Mouse (Mus musculus) MEL (cell line): ENCODE measurements around the gene Pik3cg. TPM values are rescaled to one million over a fixed set of nuclear protein-coding genes. Genes with fewer than 3 reads are reported as not detected.

Experiments used
- DNase-seq: peaks from one replicate; pipeline ENCODE4 v3.0.0; 2011; ENCODE audit warnings: low read depth, low spot score
- H3K27ac ChIP-seq: 2 replicates; pipeline ENCODE4 v1.5.1; 2012; ENCODE audit warnings: low read depth, mild to moderate bottlenecking, control low read depth, low read length, moderate library complexity; ENCODE audit not compliant: control insufficient read depth
- H3K27me3 ChIP-seq, 2 experiments: fragments of 150-350 bp in 1 of 2; sonication (generic) in 1 of 2; 2 replicates each; pipeline ENCODE4 v1.6.1; 2012; ENCODE audit warnings: low read length in 2 of 2, mild to moderate bottlenecking in 2 of 2, improper control_type of control experiment in 1 of 2, moderate library complexity in 1 of 2; ENCODE audit not compliant: insufficient read depth in 2 of 2, control insufficient read depth in 1 of 2
- H3K36me3 ChIP-seq, 2 experiments: 2 replicates each; pipeline ENCODE4 v1.6.1; 2012 to 2014; ENCODE audit warnings: low read length in 2 of 2, improper control_type of control experiment in 1 of 2, inconsistent platforms in 1 of 2, mild to moderate bottlenecking in 1 of 2; ENCODE audit not compliant: insufficient read depth in 2 of 2, control insufficient read depth in 1 of 2
- H3K4me1 ChIP-seq, 2 experiments: fragments of 150-350 bp in 1 of 2; sonication (generic) in 1 of 2; 2 replicates each; pipeline ENCODE4 v1.6.1; 2012; ENCODE audit warnings: low read length in 2 of 2, improper control_type of control experiment in 1 of 2, mild to moderate bottlenecking in 1 of 2; ENCODE audit not compliant: insufficient read depth in 2 of 2, control insufficient read depth in 1 of 2
- H3K4me3 ChIP-seq, 2 experiments: fragments of 150-350 bp in 1 of 2; sonication (generic) in 1 of 2; 2 replicates each; pipeline ENCODE4 v1.5.1; 2012; ENCODE audit warnings: low read depth in 2 of 2, low read length in 2 of 2, mild to moderate bottlenecking in 2 of 2, moderate library complexity in 2 of 2, control low read depth in 1 of 2, improper control_type of control experiment in 1 of 2; ENCODE audit not compliant: control insufficient read depth in 1 of 2, insufficient read depth in 1 of 2
- H3K79me2 ChIP-seq: 2 replicates; pipeline ENCODE4 v1.6.1; 2012; ENCODE audit warnings: mild to moderate bottlenecking, low read length, moderate library complexity; ENCODE audit not compliant: control insufficient read depth, poor library complexity, insufficient read depth
- H3K9ac ChIP-seq: 2 replicates; pipeline ENCODE4 v1.6.1; 2012; ENCODE audit warnings: low read depth, mild to moderate bottlenecking, control low read depth, low read length, moderate library complexity; ENCODE audit not compliant: control insufficient read depth, poor library complexity, severe bottlenecking
- H3K9me3 ChIP-seq: fragments of 150-350 bp; sonication (generic); replicated peaks from 2 replicates; pipeline ENCODE4 v1.6.1; 2012; ENCODE audit warnings: mild to moderate bottlenecking, low read length, improper control_type of control experiment, moderate library complexity; ENCODE audit not compliant: insufficient read depth
- BHLHE40 ChIP-seq: IDR thresholded peaks from 2 replicates; pipeline ENCODE4 v1.6.1; 2012; ENCODE audit warnings: low read depth, mild to moderate bottlenecking, inconsistent platforms, low read length, improper control_type of control experiment, borderline replicate concordance
- CHD1 ChIP-seq: IDR thresholded peaks from 2 replicates; pipeline ENCODE4 v1.6.1; 2012; ENCODE audit warnings: low read depth, mild to moderate bottlenecking, inconsistent platforms, low read length, improper control_type of control experiment
- CHD2 ChIP-seq: IDR thresholded peaks from 2 replicates; pipeline ENCODE4 v1.6.1; 2011; ENCODE audit warnings: low read length, improper control_type of control experiment
- CTCF ChIP-seq, 3 experiments: IDR thresholded peaks in 2 of 3; conservative IDR thresholded peaks in 1 of 3; 2 replicates each; pipeline ENCODE4 v1.5.1; 2011 to 2012; ENCODE audit warnings: low read length in 3 of 3, low read depth in 2 of 3, mild to moderate bottlenecking in 2 of 3, improper control_type of control experiment in 1 of 3, inconsistent platforms in 1 of 3, mixed read lengths in 1 of 3, moderate library complexity in 1 of 3; ENCODE audit not compliant: control insufficient read depth in 1 of 3, insufficient read depth in 1 of 3, poor library complexity in 1 of 3, severe bottlenecking in 1 of 3
- E2F4 ChIP-seq: IDR thresholded peaks from 2 replicates; pipeline ENCODE4 v1.6.1; 2011; ENCODE audit warnings: low read depth, low read length, improper control_type of control experiment, borderline replicate concordance
- ELF1 ChIP-seq: IDR thresholded peaks from 2 replicates; pipeline ENCODE4 v1.6.1; 2014; ENCODE audit warnings: low read depth, mild to moderate bottlenecking, inconsistent platforms, low read length, improper control_type of control experiment, moderate library complexity
- EP300 ChIP-seq, 2 experiments: IDR thresholded peaks; 2 replicates each; pipeline ENCODE4 v1.6.1; 2011; ENCODE audit warnings: improper control_type of control experiment in 2 of 2, low read length in 2 of 2, low read depth in 1 of 2, mild to moderate bottlenecking in 1 of 2
- ETS1 ChIP-seq: IDR thresholded peaks from 2 replicates; pipeline ENCODE4 v1.6.1; 2012; ENCODE audit warnings: low read depth, mild to moderate bottlenecking, inconsistent platforms, low read length, improper control_type of control experiment, moderate library complexity
- GABPA ChIP-seq: IDR thresholded peaks from 2 replicates; pipeline ENCODE4 v1.6.1; 2012; ENCODE audit warnings: low read depth, mild to moderate bottlenecking, inconsistent platforms, low read length, improper control_type of control experiment, moderate library complexity
- GATA1 ChIP-seq: IDR thresholded peaks from 2 replicates; pipeline ENCODE4 v1.6.1; 2011; ENCODE audit warnings: low read depth, low read length, improper control_type of control experiment
- HCFC1 ChIP-seq: IDR thresholded peaks from 2 replicates; pipeline ENCODE4 v1.6.1; 2012; ENCODE audit warnings: low read depth, mild to moderate bottlenecking, inconsistent platforms, low read length, improper control_type of control experiment, moderate library complexity
- JUND ChIP-seq: IDR thresholded peaks from 2 replicates; pipeline ENCODE4 v1.6.1; 2011; ENCODE audit warnings: low read depth, mild to moderate bottlenecking, improper control_type of control experiment, low read length
- KAT2A ChIP-seq: conservative IDR thresholded peaks from 2 replicates; pipeline ENCODE4 v1.6.1; 2012; ENCODE audit warnings: low read depth, low read length, improper control_type of control experiment, inconsistent platforms
- MAFK ChIP-seq: IDR thresholded peaks from 2 replicates; pipeline ENCODE4 v1.6.1; 2011; ENCODE audit warnings: low read depth, mild to moderate bottlenecking, low read length, improper control_type of control experiment, borderline replicate concordance
- MAX ChIP-seq: IDR thresholded peaks from 2 replicates; pipeline ENCODE4 v1.6.1; 2011; ENCODE audit warnings: low read length, improper control_type of control experiment
- MAZ ChIP-seq: IDR thresholded peaks from 2 replicates; pipeline ENCODE4 v1.6.1; 2012; ENCODE audit warnings: low read depth, mild to moderate bottlenecking, inconsistent platforms, low read length, improper control_type of control experiment
- MEF2A ChIP-seq: IDR thresholded peaks from 2 replicates; pipeline ENCODE4 v1.6.1; 2014; ENCODE audit warnings: low read depth, mild to moderate bottlenecking, inconsistent platforms, low read length, improper control_type of control experiment; ENCODE audit not compliant: poor library complexity, insufficient replicate concordance, severe bottlenecking; ENCODE audit errors: extremely low read depth
- MXI1 ChIP-seq: IDR thresholded peaks from 2 replicates; pipeline ENCODE4 v1.6.1; 2011; ENCODE audit warnings: mild to moderate bottlenecking, low read depth, low read length, improper control_type of control experiment
- MYB ChIP-seq: IDR thresholded peaks from 2 replicates; pipeline ENCODE4 v1.6.1; 2011; ENCODE audit warnings: mild to moderate bottlenecking, low read depth, low read length, improper control_type of control experiment
- MYC ChIP-seq: IDR thresholded peaks from 2 replicates; pipeline ENCODE4 v1.6.1; 2011; ENCODE audit warnings: low read depth, mild to moderate bottlenecking, low read length, improper control_type of control experiment, moderate library complexity
- NELFE ChIP-seq: IDR thresholded peaks from 2 replicates; pipeline ENCODE4 v1.6.1; 2011; ENCODE audit warnings: low read depth, low read length, improper control_type of control experiment
- NRF1 ChIP-seq: IDR thresholded peaks from 2 replicates; pipeline ENCODE4 v1.6.1; 2014; ENCODE audit warnings: low read depth, mild to moderate bottlenecking, inconsistent platforms, low read length, improper control_type of control experiment, moderate library complexity; ENCODE audit not compliant: poor library complexity, insufficient read depth, severe bottlenecking
- POLR2A ChIP-seq, 2 experiments: IDR thresholded peaks; 2 replicates each; pipeline ENCODE4 v1.6.1; 2011 to 2012; ENCODE audit warnings: low read length in 2 of 2, mild to moderate bottlenecking in 2 of 2, control low read depth in 1 of 2, improper control_type of control experiment in 1 of 2, low read depth in 1 of 2, moderate library complexity in 1 of 2; ENCODE audit not compliant: control insufficient read depth in 1 of 2, insufficient read depth in 1 of 2, poor library complexity in 1 of 2
- POLR2AphosphoS2 ChIP-seq: IDR thresholded peaks from 2 replicates; pipeline ENCODE4 v1.6.1; 2011; ENCODE audit warnings: low read length, improper control_type of control experiment
- RAD21 ChIP-seq: IDR thresholded peaks from 2 replicates; pipeline ENCODE4 v1.6.1; 2011; ENCODE audit warnings: mild to moderate bottlenecking, low read depth, low read length, improper control_type of control experiment
- RCOR1 ChIP-seq: IDR thresholded peaks from 2 replicates; pipeline ENCODE4 v1.6.1; 2012; ENCODE audit warnings: low read depth, mild to moderate bottlenecking, inconsistent platforms, low read length, improper control_type of control experiment
- SIN3A ChIP-seq: IDR thresholded peaks from 2 replicates; pipeline ENCODE4 v1.6.1; 2012; ENCODE audit warnings: low read length, improper control_type of control experiment, inconsistent platforms
- TAL1 ChIP-seq: IDR thresholded peaks from 2 replicates; pipeline ENCODE4 v1.6.1; 2012; ENCODE audit warnings: mild to moderate bottlenecking, inconsistent platforms, low read length, moderate library complexity, mixed read lengths
- TBP ChIP-seq: IDR thresholded peaks from 2 replicates; pipeline ENCODE4 v1.8.0; 2011; ENCODE audit warnings: low read depth, low read length, improper control_type of control experiment
- TCF12 ChIP-seq: IDR thresholded peaks from 2 replicates; pipeline ENCODE4 v1.6.1; 2014; ENCODE audit warnings: low read depth, mild to moderate bottlenecking, inconsistent platforms, low read length, improper control_type of control experiment, moderate library complexity
- UBTF ChIP-seq: IDR thresholded peaks from 2 replicates; pipeline ENCODE4 v1.6.1; 2012; ENCODE audit warnings: low read depth, mild to moderate bottlenecking, inconsistent platforms, low read length, improper control_type of control experiment, moderate library complexity, borderline replicate concordance; ENCODE audit not compliant: insufficient read depth
- USF1 ChIP-seq: IDR thresholded peaks from 2 replicates; pipeline ENCODE4 v1.6.1; 2014; ENCODE audit warnings: low read depth, mild to moderate bottlenecking, inconsistent platforms, low read length, improper control_type of control experiment, moderate library complexity
- USF2 ChIP-seq, 2 experiments: IDR thresholded peaks; 2 replicates each; pipeline ENCODE4 v1.6.1; 2011 to 2012; ENCODE audit warnings: improper control_type of control experiment in 2 of 2, low read length in 2 of 2, borderline replicate concordance in 1 of 2, inconsistent platforms in 1 of 2, low read depth in 1 of 2, mild to moderate bottlenecking in 1 of 2; ENCODE audit not compliant: insufficient read depth in 1 of 2
- ZC3H11A ChIP-seq: IDR thresholded peaks from 2 replicates; pipeline ENCODE4 v1.6.1; 2012; ENCODE audit warnings: low read depth, mild to moderate bottlenecking, inconsistent platforms, low read length, improper control_type of control experiment
- ZMIZ1 ChIP-seq: IDR thresholded peaks from 2 replicates; pipeline ENCODE4 v1.6.1; 2012; ENCODE audit warnings: low read depth, mild to moderate bottlenecking, inconsistent platforms, low read length, improper control_type of control experiment, moderate library complexity
- ZNF384 ChIP-seq: IDR thresholded peaks from 2 replicates; pipeline ENCODE4 v1.6.1; 2012; ENCODE audit warnings: low read depth, mild to moderate bottlenecking, inconsistent platforms, low read length, improper control_type of control experiment
- polyA plus RNA-seq, 2 experiments: library from polyadenylated mRNA; stranded (reverse) in 1 of 2; unstranded in 1 of 2; fragments of >175 nt in 1 of 2; fragments of >200 nt in 1 of 2; gene quantifications; 2 replicates each; pipeline versions ENCODE4 v1.2.1 to v1.2.4; 2012; ENCODE audit warnings: low replicate concordance in 2 of 2, low read depth in 1 of 2; ENCODE audit not compliant: insufficient read length in 2 of 2, insufficient read depth in 1 of 2, missing spikeins in 1 of 2
- total RNA-seq: library from RNA; depleted of rRNA; stranded (reverse); fragments of 300-350 nt; gene quantifications from 2 replicates; pipeline ENCODE4 v1.2.3, GENCODE M21; 2012

Gene Pik3cg
- total and polyA plus RNA-seq, 3 experiments = 4.9 to 8.5 TPM; not detected in 1

GRCm38 (mm10) chr12:32143151-32143550 is 65.3 kb downstream of the Pik3cg start:
- TF ChIP-seq NELFE (no peak; the same call in none of the 2 replicates), GABPA (no peak), MAX (peak; percentile 63; the same call in 1 of the 2 replicates), TCF12 (peak; percentile 100), ZC3H11A (no peak), MAZ (peak; percentile 94), CHD1 (no peak), ZMIZ1 (peak; percentile 90), RCOR1 (peak; percentile 99), ZNF384 (peak; percentile 78), ETS1 (peak; percentile 99), MYC (peak; percentile 89; the same call in 1 of the 2 replicates), KAT2A (peak; percentile 57; the same call in 1 of the 2 replicates), EP300 (IDR thresholded peaks at IDR 0.05; ENCODE audit: low read depth in 1 of 2, low read length in 2 of 2) (peak; percentile 100), JUND (peak; percentile 86), NRF1 (no peak), HCFC1 (no peak; the same call in 1 of the 2 replicates), SIN3A (peak; percentile 95), TBP (peak; percentile 51; the same call in 1 of the 2 replicates), MYB (peak; percentile 93), USF1 (0 out of 2 replicates have a peak, but pooled peaks have one; percentile 13), MXI1 (no peak), CTCF (IDR thresholded peaks at IDR 0.05 in 2 of 3, conservative IDR thresholded peaks at IDR 0.05 in 1 of 3; ENCODE audit: control insufficient read depth in 1 of 3, insufficient read depth in 1 of 3, low read depth in 2 of 3, low read length in 3 of 3, poor library complexity in 1 of 3, severe bottlenecking in 1 of 3) (no peak), MAFK (peak; percentile 90; the same call in 1 of the 2 replicates), CHD2 (peak; percentile 65), UBTF (no peak), ELF1 (peak; percentile 69), E2F4 (no peak), USF2 (IDR thresholded peaks at IDR 0.05; ENCODE audit: borderline replicate concordance in 1 of 2, insufficient read depth in 1 of 2, low read depth in 1 of 2, low read length in 2 of 2) (no peak), RAD21 (peak; percentile 4), POLR2A (IDR thresholded peaks at IDR 0.05; ENCODE audit: control insufficient read depth in 1 of 2, insufficient read depth in 1 of 2, low read depth in 1 of 2, low read length in 2 of 2, poor library complexity in 1 of 2) (peak in 1 of 2 experiments; percentile 40; a peak in 1 of 4 replicates), GATA1 (peak; percentile 100), TAL1 (peak; percentile 100), MEF2A (peak; percentile 72; the same call in 1 of the 2 replicates), BHLHE40 (peak; percentile 84), POLR2AphosphoS2 (0 out of 2 replicates have a peak, but pooled peaks have one; percentile 66)
- Histone ChIP-seq H3K9me3 (no peaks in the 10 kb centered on the region), H3K36me3 (peaks cover 0 to 55% of the 10 kb centered on the region in 2 experiments; a peak in 2 of 4 replicates), H3K9ac (peak overlapping the region; percentile 46), H3K27me3 (no peaks in the 10 kb centered on the region), H3K4me1 (peaks cover 18 to 37% of the 10 kb centered on the region in 2 experiments), H3K4me3 (peak overlapping the region; percentile 17 to 33), H3K27ac (peak overlapping the region; percentile 92), H3K79me2 (no peaks in the 10 kb centered on the region)
- DNase-seq = peak; percentile 96
